Mouse (Mus musculus) bone marrow, adult 2 months (tissue): ENCODE results near the gene Maco1.
"Not testable (repeated sequence)": the region's sequence is repeated elsewhere in the genome, so short reads cannot be mapped to it uniquely, and the experiment has no call there.

Experiments used
- CTCF ChIP-seq: fragments of 200-500 bp; IDR thresholded peaks from 2 replicates; pipeline ENCODE4 v1.5.1; 2011; ENCODE audit warnings: low read length, control low read depth; ENCODE audit not compliant: control insufficient read depth, insufficient read depth
- POLR2A ChIP-seq: fragments of 200-500 bp; IDR thresholded peaks from 2 replicates; pipeline ENCODE4 v1.6.1; 2011; ENCODE audit warnings: low read depth, mild to moderate bottlenecking, control low read depth, low read length, borderline replicate concordance; ENCODE audit not compliant: control insufficient read depth

GRCm38 (mm10) chr4:134838706-134839105, 14.4 kb downstream of the Maco1 start:
- TF ChIP-seq CTCF, POLR2A: not testable (repeated sequence)
